Mouse (Mus musculus) lung, postnatal 0 days (tissue): Measurements from ENCODE around the gene Tapbp. TPM values are rescaled to one million over a fixed set of nuclear protein-coding genes. Genes with fewer than 3 reads are reported as not detected.

Source experiments
- ATAC-seq: fragments of 200-750 bp; cut with Nextera tagmentation; 2 replicates; pipeline ENCODE4 v1.8.0; 2017; ENCODE audit warnings: moderate library complexity
- DNase-seq: peaks from one replicate; pipeline ENCODE4 v3.0.0-alpha.2; 2016; ENCODE audit warnings: low spot score
- H3K27ac ChIP-seq: fragments of 300-500 bp; sonication (generic); 2 replicates; pipeline ENCODE4 v1.5.1; 2014; ENCODE audit warnings: antibody characterized with exemption, mild to moderate bottlenecking, low read length, mixed read lengths
- H3K27me3 ChIP-seq: fragments of 300-500 bp; sonication (generic); replicated peaks from 2 replicates; pipeline ENCODE4 v1.6.1; 2014; ENCODE audit warnings: low read length, mixed read lengths; ENCODE audit not compliant: insufficient read depth
- H3K36me3 ChIP-seq: fragments of 300-500 bp; sonication (generic); 2 replicates; pipeline ENCODE4 v1.6.1; 2014; ENCODE audit warnings: low read length, mixed read lengths; ENCODE audit not compliant: insufficient read depth
- H3K4me1 ChIP-seq: fragments of 300-500 bp; sonication (generic); 2 replicates; pipeline ENCODE4 v1.6.1; 2014; ENCODE audit warnings: antibody characterized with exemption, low read depth, low read length, mixed read lengths; ENCODE audit not compliant: insufficient read depth
- H3K4me2 ChIP-seq: fragments of 300-500 bp; sonication (generic); replicated peaks from 2 replicates; pipeline ENCODE4 v1.6.1; 2014; ENCODE audit warnings: low read depth, mild to moderate bottlenecking, low read length, moderate library complexity, mixed read lengths
- H3K4me3 ChIP-seq: fragments of 300-500 bp; sonication (generic); 2 replicates; pipeline ENCODE4 v1.5.1; 2014; ENCODE audit warnings: low read depth, low read length
- H3K9ac ChIP-seq: fragments of 300-500 bp; sonication (generic); replicated peaks from 2 replicates; pipeline ENCODE4 v1.6.1; 2014; ENCODE audit warnings: low read depth, mild to moderate bottlenecking
- H3K9me3 ChIP-seq: fragments of 300-500 bp; sonication (generic); 2 replicates; pipeline ENCODE4 v1.6.1; 2016; ENCODE audit warnings: low read length, mixed read lengths
- CTCF ChIP-seq: IDR thresholded peaks from 2 replicates; pipeline ENCODE4 v1.5.1; 2016; ENCODE audit warnings: antibody characterized with exemption, mild to moderate bottlenecking
- EP300 ChIP-seq: IDR thresholded peaks from 2 replicates; pipeline ENCODE4 v1.6.1; 2016; ENCODE audit warnings: antibody characterized with exemption, mild to moderate bottlenecking, control low read depth
- WGBS: fragments of 180-500 bp; shearing (Covaris S2); extraction: QIAGEN DNeasy Blood & Tissue Kit; methylation state at CpG from one replicate; pipeline ENCODE4 v1.1.7; 2014; 5-methylcytosine and 5-hydroxymethylcytosine counted together
- polyA plus RNA-seq: library from polyadenylated mRNA; unstranded; fragments of >200 nt; fragmentation: Nextera tagmentation; extraction: Ambion mirVana; gene quantifications from 2 replicates; pipeline ENCODE4 v1.2.1, GENCODE M21; 2015

Tapbp gene
- polyA plus RNA-seq, 1 experiment from 2014 or later: 102 TPM

DNA sequence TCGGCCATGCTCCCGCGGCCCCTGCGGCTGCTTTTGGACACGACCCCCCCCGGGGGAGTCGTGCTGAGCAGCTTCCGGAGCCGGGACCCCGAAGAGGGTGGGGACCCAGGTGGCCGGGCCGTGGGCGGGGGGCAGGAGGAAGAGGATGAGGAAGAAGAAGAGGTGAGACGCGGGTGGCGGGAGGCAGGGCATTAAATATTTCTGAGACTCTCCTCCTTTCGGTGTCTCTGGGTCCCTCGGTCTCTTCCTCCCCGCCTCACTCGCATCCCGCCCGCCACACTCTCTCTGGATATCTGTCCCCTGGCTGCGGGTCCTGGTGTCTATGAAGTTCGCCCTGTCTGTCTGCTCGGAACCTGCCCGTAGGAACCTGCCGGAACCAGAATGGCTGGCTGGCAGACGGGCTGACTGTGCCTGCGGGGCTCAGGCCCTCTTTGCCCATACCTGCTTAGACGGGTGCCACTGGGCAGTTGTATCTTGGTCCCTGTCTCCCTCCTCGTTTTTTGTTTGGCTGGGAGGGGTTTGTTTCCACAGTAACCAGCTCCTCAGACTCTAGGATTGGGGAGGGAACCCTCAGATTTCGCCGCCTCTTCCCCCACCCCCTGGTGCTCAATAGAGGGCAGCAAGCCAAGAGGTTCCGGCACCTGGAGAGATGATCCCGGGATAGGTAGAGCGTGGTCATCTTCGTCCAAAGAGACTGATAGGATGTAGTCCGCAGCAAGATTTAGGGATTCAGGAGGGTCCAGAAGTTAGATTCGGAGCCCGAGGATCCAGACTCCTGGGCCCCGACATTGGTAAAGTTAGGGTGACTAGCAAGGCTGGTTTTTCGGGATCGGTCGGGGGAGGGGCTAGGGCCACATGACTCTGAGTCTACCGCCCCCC is 14.8 kb downstream of the Tapbp start:
- no peaks in the 10 kb centered on the region for H3K9me3 ChIP-seq
- no peaks in the 10 kb centered on the region for H3K27me3 ChIP-seq
- peak overlapping the region; percentile 95 for H3K27ac ChIP-seq
- peak overlapping the region; percentile 100 for H3K4me2 ChIP-seq
- H3K4me1 ChIP-seq: 0 out of 2 replicates have a peak, but pooled peaks cover 5% of the 10 kb centered on the region
- ATAC-seq (peak; percentile 34), DNase-seq (peak; percentile 66)
- H3K4me3 ChIP-seq: peak overlapping the region; percentile 82
- peaks cover 20% of the 10 kb centered on the region for H3K36me3 ChIP-seq
- H3K9ac ChIP-seq: peak overlapping the region; percentile 83
- 2% methylated on average over 44 of the region's 45 CpGs for WGBS
- TF ChIP-seq CTCF: no peak
- TF ChIP-seq EP300: no peak

DNA sequence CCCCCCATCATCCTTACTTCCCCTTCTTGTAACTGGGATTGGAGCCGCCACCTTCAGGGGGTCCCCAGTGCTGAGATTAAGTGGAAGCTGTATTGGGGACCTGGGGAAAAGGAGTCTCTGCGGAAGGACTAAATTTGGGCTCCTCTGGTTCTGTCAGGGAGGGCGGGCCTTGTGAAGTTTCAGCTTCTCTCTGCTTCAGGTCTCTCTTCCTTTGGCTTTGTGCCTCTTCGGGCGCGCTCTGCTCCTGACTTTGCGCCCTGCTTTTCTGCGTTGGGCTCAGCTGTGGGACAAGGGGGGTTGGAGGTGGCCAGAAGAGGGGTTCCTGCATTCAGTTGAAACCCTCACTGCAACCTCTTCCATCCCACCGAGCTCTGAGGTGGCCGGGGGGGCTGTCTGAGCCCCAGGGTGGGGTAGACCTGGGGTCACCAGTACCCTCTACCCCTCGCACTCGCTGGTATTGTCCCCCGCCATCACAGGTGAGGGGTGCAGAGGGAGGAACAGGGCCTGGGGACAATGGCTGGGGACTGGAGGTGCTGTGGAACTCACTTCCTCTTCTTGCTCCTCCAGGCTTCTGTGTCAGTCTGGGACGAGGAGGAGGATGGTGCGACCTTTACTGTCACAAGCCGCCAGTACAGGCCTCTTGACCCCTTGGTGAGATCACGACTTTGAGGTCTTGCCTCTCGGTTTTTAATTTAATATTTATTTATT is 15.6 kb downstream of the Tapbp start:
- no peaks in the 10 kb centered on the region for H3K9me3 ChIP-seq
- peak overlapping the region; percentile 100 for H3K4me2 ChIP-seq
- 0 out of 2 replicates have a peak overlapping the region, but pooled peaks have one; percentile 95 for H3K27ac ChIP-seq
- H3K4me1 ChIP-seq: 0 out of 2 replicates have a peak, but pooled peaks cover 5% of the 10 kb centered on the region
- no peak for TF ChIP-seq EP300
- TF ChIP-seq CTCF: no peak
- 37% methylated on average over 18 of the region's 18 CpGs for WGBS
- H3K4me3 ChIP-seq: peak overlapping the region; percentile 82
- peaks cover 12% of the 10 kb centered on the region for H3K36me3 ChIP-seq
- no peaks in the 10 kb centered on the region for H3K27me3 ChIP-seq
- H3K9ac ChIP-seq: peak overlapping the region; percentile 83; the same call in 1 of the 2 replicates
- no peak for DNase-seq
- no peak for ATAC-seq

DNA sequence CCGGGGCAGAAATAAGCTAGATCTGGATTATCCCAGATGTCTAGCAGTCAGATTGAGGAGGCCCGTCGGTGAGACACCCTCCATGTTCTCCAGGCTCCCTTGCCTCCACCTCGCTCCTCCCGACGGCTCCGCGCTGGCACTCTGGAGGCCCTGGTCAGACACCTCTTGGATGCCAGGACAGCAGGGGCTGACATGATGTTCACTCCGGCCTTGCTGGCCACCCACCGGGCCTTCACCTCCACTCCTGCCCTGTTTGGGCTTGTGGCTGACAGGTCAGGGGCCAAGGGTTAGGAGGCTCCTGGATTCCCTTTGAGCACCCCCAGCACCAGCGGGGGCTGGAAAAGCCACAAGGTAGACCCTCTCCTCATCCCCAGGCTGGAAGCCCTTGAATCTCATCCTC is 16.2 kb downstream of the Tapbp start:
- Histone ChIP-seq H3K36me3 (peaks cover 15% of the 10 kb centered on the region), H3K4me3 (no peak overlapping the region), H3K27ac (no peak overlapping the region), H3K4me2 (no peak overlapping the region), H3K9ac (no peak overlapping the region), H3K9me3 (no peaks in the 10 kb centered on the region), H3K27me3 (no peaks in the 10 kb centered on the region), H3K4me1 (0 out of 2 replicates have a peak, but pooled peaks cover 5% of the 10 kb centered on the region)
- TF ChIP-seq CTCF: no peak
- 88% methylated on average over 11 of the region's 11 CpGs for WGBS
- no peak for ATAC-seq
- no peak for DNase-seq

DNA sequence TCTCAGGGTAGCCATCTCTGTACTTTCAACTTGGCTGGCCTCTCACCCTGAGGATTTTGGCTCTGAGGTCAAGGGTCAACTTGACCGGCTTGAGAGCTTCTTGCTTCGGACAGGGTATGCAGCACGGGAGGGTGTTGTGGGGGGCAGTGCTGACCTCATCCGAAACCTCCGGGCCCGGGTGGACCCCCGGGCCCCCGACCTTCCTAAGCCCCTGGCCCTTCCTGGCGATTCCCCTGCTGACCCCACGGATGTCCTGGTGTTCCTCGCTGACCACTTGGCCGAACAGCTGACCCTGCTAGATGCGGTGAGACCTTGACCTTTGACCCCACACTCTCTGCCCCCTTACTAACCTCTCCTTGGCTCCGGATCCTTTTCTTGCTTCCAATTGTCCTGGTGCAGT is 16.7 kb downstream of the Tapbp start:
- Histone ChIP-seq H3K4me2 (no peak overlapping the region), H3K27me3 (no peaks in the 10 kb centered on the region), H3K9ac (no peak overlapping the region), H3K27ac (no peak overlapping the region), H3K36me3 (peaks cover 20% of the 10 kb centered on the region), H3K4me1 (0 out of 2 replicates have a peak, but pooled peaks cover 5% of the 10 kb centered on the region), H3K9me3 (no peaks in the 10 kb centered on the region), H3K4me3 (no peak overlapping the region)
- TF ChIP-seq CTCF: no peak
- TF ChIP-seq EP300: no peak
- ATAC-seq (no peak), DNase-seq (no peak)
- WGBS: 86% methylated on average over 11 of the region's 14 CpGs

DNA sequence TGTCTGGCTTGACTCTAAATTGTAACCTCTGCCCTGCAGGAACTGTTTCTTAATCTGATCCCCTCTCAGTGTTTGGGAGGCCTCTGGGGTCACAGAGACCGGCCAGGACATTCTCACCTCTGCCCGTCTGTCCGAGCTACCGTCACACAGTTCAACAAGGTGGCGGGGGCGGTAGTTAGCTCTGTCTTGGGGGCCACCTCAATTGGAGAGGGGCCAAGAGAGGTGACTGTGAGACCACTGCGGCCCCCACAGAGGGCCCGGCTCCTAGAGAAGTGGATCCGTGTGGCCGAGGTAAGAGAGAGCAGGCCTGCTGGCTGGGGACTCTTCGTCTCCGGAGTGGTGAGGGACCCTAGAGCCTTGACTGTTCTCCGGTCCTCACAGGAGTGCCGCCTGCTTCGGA is 17.3 kb downstream of the Tapbp start:
- ATAC-seq (no peak), DNase-seq (no peak)
- peaks cover 20% of the 10 kb centered on the region for H3K36me3 ChIP-seq
- H3K9me3 ChIP-seq: no peaks in the 10 kb centered on the region
- no peak overlapping the region for H3K9ac ChIP-seq
- no peaks in the 10 kb centered on the region for H3K27me3 ChIP-seq
- no peak overlapping the region for H3K4me2 ChIP-seq
- 93% methylated on average over 15 of the region's 15 CpGs for WGBS
- H3K4me3 ChIP-seq: no peak overlapping the region
- 0 out of 2 replicates have a peak, but pooled peaks cover 5% of the 10 kb centered on the region for H3K4me1 ChIP-seq
- TF ChIP-seq CTCF: no peak
- no peak for TF ChIP-seq EP300
- no peak overlapping the region for H3K27ac ChIP-seq

DNA sequence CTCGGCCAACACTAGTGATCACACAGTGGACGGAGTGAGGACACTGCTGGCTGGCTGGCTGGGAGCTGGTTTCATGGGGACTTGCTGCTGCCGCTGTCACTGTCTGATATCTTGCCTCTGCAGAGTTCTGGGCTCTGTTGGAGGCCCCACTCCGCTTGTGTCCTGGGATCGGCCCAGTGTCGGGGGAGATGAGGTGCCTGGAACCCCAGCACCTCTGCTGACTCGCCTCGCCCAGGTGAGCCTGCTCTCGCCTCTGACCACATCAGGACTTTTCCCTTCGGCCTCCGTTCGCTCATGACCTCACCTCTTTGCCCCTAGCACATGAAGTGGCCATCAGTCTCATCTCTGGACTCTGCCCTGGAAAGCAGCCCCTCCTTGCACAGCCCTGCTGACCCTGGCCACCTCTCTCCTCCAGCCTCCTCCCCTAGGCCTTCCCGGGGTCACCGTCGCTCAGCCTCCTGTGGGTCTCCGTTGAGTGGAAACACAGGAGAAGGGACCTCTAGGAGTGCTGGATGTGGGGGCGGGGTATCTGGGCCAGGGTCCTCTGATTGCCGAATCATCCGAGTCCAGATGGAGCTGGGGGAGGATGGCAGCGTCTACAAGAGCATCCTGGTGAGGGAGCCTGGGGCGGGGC is 19.8 kb downstream of the Tapbp start:
- no peaks in the 10 kb centered on the region for H3K9me3 ChIP-seq
- no peak overlapping the region for H3K27ac ChIP-seq
- 0 out of 2 replicates have a peak, but pooled peaks cover 5% of the 10 kb centered on the region for H3K4me1 ChIP-seq
- peaks cover 20% of the 10 kb centered on the region for H3K36me3 ChIP-seq
- 83% methylated on average over 21 of the region's 21 CpGs for WGBS
- no peak for ATAC-seq
- no peak overlapping the region for H3K9ac ChIP-seq
- no peak for TF ChIP-seq EP300
- no peak for TF ChIP-seq CTCF
- no peaks in the 10 kb centered on the region for H3K27me3 ChIP-seq
- H3K4me2 ChIP-seq: no peak overlapping the region
- no peak for DNase-seq
- no peak overlapping the region for H3K4me3 ChIP-seq
